Mouse (Mus musculus): ENCODE results near the gene Gm11562. TPM values are rescaled to one million over a fixed set of nuclear protein-coding genes. Genes with fewer than 3 reads are reported as not detected.
"Not testable (repeated sequence)": the region's sequence is repeated elsewhere in the genome, so short reads cannot be mapped to it uniquely, and the experiment has no call there.

Gm11562 gene
- total RNA-seq (2021), result not detected
- long read RNA-seq, experiment 1, result 0 reads
- long read RNA-seq, experiment 2, result 0 reads

DNA sequence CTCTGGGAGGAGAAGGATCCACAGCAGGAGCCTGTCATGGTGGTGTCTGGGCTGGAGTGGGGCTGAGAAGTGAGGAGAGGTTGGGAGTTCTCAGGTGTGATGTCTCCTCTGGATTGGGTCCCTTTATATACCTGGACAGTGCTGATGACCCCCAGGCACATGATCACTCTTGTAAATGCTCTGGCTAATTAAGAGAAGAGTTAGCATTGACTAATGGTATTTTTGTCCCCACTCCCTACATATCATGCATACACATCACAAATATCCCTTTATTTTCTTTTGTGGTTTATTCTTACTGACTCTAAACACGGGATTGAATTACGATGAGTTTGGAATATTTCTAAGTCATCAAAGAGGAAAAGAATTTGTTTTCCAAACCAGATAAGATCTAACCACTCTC, at the start of gene Gm11562:
Gene Gm11562 (minus strand): TSS at position 101 of the 400 bp plus-strand sequence.
- no peak for DNase-seq (ENCODE audit: low spot score)

DNA sequence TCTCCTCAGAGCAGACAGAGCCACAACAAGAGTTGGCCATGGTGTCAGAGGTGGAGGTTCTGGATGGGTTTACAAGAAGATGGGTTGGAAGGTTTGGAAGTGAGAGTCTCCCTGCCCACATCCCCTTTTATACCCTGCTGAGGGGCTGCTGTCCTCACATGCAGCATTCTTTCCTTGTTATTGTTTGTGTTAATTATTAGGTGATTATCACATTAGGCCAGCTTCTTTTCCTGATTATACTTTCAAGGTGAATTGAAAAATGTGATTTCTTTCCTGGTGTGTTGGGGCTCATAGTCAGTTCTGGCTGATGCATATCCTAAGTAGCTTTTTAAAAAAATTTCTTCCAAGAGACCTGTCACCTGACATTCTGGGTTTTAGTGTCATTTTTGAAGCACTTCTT, 45.6 kb upstream of the Gm11562 start, which contains the start of gene Krtap4-6:
Gene Krtap4-6 (minus strand): TSS at position 101 of the 400 bp plus-strand sequence.
- no peak for DNase-seq (ENCODE audit: low spot score)

DNA sequence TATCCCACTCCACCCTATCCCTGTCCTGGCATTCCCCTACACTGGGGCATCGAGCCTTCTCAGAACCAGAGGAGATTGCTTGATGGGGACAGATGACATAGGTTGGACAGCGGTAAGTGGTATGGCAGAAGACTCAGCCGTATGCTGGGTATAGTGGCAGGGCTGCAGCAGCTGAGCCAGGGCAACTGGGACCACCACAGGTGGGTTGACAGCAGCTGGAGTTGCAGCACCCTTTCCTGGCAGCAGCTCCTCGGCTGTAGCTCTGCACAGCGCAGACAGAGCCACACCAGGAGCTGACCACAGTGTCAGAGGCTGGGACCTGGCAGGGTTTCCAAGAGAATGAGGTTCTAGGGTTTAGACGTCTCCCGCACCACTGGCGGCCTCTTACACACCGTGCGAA, 42.6 kb upstream of the Gm11562 start:
- DNase-seq (ENCODE audit: low spot score), result no peak

DNA sequence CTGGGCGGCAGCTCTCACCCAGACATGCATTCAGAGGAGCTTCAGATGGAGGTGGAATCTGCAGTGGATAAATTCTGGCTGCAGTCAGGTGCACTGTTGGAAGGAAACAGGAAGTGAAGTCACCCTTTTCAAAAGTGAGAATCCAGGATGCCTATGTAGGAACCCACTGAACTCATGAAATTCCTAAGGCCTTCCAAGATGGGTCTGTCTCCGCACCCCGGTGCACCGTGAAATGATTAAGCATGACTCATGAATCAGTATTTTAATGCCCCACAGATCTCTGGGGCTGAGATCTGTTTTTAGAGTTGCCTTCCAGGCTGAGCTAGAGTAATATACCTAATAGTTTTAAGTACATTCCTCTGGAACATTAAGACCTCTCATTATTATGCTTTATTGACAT, 39.0 kb upstream of the Gm11562 start:
- no peak for DNase-seq (ENCODE audit: low spot score)

DNA sequence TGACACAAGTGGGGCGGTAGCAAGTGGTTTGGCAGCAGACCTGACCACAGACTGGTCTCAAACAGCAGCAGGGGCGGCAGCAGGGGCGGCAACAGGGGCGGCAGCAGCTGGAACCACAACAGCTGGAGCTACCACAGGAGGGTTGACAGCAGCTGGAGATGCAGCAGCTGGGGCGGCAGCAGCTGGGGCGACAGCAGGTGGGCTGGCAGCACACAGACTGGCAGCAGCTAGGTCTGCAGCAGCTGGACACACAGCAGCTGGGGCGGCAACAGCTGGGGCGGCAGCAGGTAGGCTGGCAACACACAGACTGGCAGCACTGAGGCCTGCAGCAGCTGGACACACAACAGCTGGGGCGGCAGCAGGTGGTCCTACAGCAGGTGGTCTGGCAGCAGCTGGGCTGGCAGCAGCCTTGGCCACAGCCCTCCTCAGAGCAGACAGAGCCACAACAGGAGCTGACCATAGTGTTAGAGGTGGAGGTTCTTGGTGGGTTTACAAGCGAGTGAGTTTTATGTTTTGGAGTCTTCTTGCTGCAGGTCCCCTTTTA, 38.3 kb upstream of the Gm11562 start, which contains the start of gene Gm11563:
Gene Gm11563 (minus strand): TSS at position 494 of the 544 bp plus-strand sequence.
- DNase-seq (ENCODE audit: low spot score), result not testable (repeated sequence)

DNA sequence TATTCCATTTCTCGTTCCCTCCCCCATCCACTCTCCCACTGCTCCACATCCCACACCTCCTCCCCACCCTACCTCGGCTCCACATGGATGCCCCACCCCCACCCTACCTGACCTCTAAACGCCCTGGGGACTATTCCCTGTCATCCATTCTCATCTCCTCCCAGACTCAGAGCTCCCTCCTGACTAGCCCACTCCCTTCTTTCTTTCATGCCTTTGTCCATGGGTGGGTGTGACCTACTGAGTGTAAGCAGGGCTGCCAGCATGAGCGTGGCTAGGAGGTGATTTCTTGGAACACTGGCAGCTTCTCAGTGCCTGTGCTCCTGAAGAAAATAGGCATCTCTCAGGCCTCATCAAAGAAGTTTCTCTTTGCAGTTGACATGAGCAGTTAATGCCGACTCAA, 36.8 kb upstream of the Gm11562 start:
- DNase-seq (ENCODE audit: low spot score), result no peak

DNA sequence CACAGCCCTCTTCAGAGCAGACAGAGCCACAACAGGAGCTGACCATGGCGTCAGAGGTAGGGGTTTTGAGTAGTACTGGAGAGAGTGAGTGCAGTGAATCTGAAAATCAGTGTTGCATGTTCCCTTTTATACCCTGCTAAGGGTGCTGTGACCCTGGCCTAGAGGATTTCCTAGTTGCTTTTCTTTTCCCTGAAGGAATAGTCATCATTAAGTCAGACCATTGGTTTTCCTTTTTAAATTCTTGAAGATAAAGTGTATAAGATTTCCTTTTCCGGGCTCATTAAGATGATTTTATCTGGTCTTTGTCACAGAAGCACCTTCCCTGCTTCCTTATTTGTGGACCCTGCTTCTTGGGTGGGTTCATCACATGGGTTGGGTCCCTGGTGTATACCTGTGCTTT, 29.9 kb upstream of the Gm11562 start, which contains the start of gene Gm11555:
Gene Gm11555 (minus strand): TSS at position 101 of the 400 bp plus-strand sequence.
- no peak for DNase-seq (ENCODE audit: low spot score)

DNA sequence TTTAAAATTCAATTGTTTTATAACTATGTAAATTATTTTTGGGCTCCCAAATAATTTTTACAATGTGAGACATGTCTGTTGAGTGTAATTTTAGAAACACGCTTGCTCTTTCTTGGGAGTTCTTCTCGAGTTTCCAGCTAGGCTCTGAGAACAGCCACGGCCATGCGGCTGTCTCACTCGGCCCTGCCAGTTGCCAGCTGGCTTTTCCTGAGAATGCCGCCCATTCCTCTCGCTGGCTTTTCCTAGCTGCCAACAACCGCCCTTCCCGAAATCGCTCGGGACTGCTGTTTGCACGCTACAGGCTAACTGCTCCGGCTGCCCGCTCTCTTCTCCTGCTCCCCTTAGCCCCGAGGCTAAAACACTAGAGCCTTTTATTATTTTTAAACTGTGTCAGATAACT, 26.2 kb upstream of the Gm11562 start:
- no peak for DNase-seq (ENCODE audit: low spot score)

DNA sequence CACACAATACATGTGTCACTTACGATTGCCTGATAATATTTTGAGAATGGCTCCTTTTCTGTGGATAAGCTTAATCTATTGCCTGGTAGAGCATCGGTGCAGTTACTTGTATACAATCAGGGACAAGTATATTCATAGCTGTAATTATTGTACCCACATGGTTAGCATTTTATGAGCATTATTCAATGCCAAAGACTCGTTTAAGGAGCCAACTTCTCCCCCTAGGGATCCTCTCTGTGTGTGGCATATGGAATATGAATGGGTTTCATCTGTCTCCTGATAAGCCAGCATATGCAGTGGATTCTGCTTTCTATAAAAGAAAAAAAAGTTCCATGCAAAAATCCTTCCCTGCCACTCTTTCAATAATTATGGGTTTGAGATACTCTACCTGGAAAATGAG, 24.1 kb upstream of the Gm11562 start:
- no peak for DNase-seq (ENCODE audit: low spot score)

DNA sequence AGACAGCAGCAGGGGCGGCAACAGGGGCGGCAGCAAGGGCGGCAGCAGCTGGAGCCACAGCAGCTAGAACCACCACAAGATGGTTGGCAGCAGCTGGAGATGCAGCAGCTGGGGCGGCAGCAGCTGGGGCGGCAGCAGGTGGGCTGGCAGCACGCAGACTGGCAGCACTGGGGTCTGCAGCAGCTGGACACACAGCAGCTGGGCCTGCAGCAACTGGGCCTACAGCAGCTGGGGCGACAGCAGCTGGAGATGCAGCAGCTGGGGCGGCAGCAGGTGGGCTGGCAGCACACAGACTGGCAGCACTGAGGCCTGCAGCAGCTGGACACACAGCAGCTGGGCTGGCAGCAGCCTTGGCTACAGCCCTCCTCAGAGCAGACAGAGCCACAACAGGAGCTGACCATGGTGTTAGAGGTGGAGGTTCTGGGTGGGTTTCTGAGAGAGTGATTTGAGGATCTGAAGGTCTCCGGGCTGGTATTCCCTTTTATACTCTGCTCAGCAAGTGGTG, 23.5 kb upstream of the Gm11562 start, which contains the start of gene Krtap4-7:
Gene Krtap4-7 (minus strand): TSS at position 455 of the 505 bp plus-strand sequence.
- not testable (repeated sequence) for DNase-seq (ENCODE audit: low spot score)

DNA sequence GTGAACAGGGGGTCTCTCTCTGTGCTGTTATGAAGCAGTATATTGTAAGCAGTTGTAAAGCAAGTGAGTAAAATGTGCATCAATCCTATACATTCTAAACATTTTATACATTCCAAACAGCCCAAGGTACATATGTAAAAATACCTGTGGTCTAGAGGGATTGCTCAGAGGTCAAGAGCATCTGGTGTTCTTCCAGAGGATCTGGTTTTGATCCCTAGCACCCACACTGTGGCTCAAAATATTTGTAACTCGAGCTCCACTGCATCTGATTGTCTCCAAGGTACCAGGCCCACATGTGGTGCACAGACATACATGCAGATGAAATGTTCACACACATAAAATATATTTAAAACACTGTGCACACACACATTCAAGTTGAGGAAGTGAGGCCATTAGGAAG, 20.7 kb upstream of the Gm11562 start:
- DNase-seq (ENCODE audit: low spot score), result no peak

DNA sequence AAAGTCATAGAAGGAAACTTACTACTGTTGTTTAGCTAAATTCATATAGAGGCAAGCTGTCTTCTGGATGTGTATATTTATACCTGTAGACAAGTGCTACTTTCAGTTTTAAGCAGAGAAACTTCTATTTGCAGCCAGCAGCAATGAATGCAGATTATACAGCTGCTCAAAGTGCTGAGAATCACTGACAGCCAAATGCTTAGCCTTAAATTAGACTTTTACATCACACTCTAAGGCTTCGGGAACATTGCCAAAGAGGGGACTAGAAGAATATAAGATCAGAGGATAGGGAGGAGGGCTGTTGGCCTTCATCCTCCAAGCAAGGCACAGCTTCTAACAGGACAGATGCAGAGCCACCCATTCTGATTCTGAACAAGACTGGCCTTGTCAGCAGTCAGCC, 16.9 kb upstream of the Gm11562 start:
- no peak for DNase-seq (ENCODE audit: low spot score)

DNA sequence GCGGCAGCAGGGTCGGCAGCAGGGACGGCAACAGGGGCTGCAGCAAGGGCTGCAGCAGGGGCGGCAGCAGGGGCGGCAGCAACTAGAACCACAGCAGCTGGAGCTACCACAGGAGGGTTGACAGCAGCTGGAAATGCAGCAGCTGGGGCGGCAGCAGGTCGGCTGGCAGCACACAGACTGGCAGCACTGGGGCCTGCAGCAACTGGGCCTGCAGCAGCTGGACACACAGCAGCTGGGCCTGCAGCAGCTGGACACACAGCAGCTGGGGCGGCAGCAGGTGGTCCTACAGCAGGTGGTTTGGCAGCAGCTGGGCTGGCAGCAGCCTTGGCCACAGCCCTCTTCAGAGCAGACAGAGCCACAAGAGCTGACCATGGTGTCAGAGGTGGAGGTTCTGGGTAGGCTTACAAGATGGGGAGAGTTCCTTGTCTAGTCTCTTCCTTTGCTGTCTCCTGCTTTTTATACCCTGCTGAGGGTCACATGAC, 14.5 kb upstream of the Gm11562 start, which contains the start of gene Krtap4-2:
Gene Krtap4-2 (minus strand): TSS at position 432 of the 482 bp plus-strand sequence.
- no peak for DNase-seq (ENCODE audit: low spot score)

DNA sequence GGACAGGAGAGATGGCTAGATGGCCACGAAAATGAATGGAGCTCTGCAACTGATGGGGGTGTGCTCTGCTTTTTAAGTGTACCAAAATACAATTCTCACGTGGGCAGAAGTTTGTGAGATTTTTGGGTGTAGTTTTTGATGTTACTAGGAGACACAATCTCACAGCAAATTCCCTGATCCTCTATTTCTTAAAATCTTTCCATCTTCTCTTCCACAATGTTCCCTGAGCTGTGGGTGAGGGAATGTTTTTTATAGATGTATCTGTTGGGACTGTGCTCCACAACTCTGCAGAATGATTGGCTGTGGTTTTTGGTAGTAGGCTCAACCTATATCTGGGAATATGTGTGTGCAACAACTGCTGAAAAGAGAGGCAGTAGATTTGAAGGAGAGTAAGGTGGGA, 13.1 kb upstream of the Gm11562 start:
- no peak for DNase-seq (ENCODE audit: low spot score)

DNA sequence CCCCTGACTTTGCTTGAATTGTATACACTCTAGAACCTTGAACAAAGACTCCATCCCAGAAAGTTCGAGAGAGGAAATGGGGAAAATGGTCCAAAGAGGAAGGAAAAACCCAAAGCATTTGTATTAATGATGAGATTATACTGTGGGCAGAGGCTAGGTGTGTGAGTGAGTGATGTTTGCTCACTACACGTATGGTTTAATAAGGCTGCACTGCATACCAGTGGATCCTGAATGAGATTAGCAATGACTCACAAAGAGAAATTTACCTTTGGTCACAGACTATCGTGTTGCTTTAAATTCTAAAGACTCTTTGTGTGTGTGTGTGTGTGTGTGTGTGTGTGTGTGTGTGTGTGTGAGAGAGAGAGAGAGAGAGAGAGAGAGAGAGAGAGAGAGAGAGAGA, 10.7 kb upstream of the Gm11562 start:
- DNase-seq (ENCODE audit: low spot score), result no peak

DNA sequence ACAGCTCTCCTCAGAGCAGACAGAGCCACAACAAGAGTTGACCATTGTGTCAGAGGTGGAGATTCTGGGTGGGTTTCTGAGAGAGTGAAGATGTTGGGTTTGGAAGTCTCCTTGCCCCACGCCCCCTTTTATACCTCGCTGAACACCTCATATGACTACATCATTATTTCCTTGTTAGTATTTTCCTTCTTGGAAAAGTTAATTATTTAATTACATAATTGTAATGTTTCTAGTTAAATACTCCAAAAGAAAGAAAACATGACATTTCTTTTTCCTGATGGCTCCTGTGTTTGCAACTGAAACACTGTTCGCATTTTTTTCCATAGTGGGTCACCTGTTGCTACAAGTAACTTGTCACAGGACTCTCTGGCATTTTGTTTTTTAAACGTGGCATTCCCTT, 7.9 kb upstream of the Gm11562 start, which contains the start of gene Krtap4-1:
Gene Krtap4-1 (minus strand): TSS at position 101 of the 400 bp plus-strand sequence.
- DNase-seq (ENCODE audit: low spot score), result no peak

DNA sequence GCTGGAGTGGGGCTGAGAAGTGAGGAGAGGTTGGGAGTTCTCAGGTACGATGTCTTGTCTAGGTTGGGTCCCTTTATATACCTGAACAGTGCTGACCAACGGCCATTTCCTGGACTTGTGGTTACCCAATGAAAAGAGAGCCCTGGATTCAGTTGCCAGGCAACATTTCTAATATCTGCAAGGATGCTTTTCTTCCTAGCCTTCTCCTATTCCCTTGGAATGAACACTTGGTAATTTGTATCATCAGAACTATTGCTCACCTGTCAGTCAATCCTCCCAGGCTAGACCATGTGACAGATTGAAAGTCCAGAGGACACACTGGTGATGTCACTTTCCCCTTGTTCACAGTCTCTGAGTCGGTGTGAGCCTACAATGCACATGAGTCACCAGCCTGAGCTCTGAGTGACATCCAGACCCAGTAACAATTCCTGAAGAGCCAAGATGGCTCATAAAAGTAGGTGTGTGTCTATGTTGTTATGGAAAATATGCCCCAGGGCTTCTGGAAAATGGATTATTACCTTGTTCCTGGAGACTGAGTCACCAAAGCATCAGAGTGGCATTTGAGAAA, 5.4 kb downstream of the Gm11562 start, which contains the start of gene Krtap2-4:
Gene Krtap2-4 (minus strand): TSS at position 51 of the 568 bp plus-strand sequence.
- DNase-seq (ENCODE audit: low spot score), result no peak

DNA sequence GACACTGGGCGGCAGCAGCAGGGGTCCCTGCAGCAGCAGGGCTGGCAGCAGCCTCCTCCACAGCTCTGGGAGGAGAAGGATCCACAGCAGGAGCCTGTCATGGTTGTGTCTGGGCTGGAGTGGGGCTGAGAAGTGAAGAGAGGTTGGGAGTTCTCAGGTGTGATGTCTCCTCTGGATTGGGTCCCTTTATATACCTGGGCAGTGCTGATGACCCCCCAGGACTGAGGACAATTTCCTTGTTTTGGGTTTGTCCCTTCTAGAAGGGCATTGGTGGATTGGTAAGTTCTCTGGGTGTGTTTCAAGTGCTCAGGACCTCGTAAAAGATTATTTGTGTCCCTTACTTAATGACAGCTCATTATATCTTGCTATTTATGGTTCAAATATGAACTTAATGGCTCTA, 10.1 kb downstream of the Gm11562 start, which contains the start of gene Gm11937:
Gene Gm11937 (minus strand): TSS at position 101 of the 400 bp plus-strand sequence.
- not testable (repeated sequence) for DNase-seq (ENCODE audit: low spot score)

DNA sequence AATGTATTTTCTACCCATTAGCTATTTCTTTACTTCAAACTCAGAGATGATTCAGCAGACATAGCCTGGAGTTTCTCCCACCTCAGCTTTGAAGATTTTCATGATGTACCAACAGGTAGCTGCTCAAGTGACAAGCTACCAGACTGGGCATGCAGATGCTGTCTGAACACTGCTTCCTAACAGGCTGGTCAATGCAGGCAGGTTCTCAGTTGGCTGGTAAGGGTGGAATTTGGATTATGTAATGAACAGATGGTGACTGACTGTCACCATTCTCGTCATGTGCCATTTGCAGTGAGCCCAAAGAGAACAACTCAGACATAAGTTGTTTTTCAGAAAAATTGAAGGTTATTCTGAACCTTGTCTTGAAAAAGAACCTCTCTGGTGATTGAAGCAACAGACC, 11.1 kb downstream of the Gm11562 start:
- no peak for DNase-seq (ENCODE audit: low spot score)

DNA sequence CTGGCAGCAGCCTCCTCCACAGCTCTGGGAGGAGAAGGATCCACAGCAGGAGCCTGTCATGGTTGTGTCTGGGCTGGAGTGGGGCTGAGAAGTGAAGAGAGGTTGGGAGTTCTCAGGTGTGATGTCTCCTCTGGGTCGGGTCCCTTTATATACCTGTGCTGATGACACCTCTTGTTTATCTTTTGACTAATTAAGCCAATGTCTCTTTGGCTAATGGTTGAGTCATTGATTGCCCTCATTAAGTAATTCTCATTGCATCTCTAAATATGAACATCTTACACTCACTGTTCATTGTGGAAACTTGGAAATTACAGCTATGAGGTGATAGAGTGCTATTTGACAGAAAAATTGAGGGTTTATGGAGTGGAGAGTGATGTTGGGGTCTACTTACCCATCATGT, 17.0 kb downstream of the Gm11562 start, which contains the start of gene Gm11938:
Gene Gm11938 (minus strand): TSS at position 101 of the 400 bp plus-strand sequence.
- DNase-seq (ENCODE audit: low spot score), result not testable (repeated sequence)

DNA sequence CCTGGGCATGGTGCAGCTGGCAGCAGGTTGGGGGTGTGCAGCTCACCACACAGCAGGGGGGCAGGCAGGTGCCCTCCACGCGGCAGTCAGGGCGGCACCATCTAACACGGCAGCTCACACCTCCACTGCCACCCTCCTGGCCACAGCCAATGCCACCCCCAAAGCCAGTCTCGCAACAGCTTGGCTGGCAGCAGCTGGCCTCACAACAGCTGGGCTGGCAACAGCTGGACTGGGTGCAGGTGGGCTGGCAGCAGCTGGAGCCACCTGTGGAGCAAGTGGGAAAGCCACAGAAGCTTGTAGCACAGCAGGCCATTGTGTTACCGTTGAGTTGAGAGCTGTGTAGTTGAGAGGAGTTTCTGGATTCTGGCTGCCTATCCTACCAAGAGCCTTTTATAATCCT, 22.5 kb downstream of the Gm11562 start, which contains the start of gene Krtap9-3:
Gene Krtap9-3 (minus strand): TSS at position 364 of the 400 bp plus-strand sequence.
- not testable (repeated sequence) for DNase-seq (ENCODE audit: low spot score)

DNA sequence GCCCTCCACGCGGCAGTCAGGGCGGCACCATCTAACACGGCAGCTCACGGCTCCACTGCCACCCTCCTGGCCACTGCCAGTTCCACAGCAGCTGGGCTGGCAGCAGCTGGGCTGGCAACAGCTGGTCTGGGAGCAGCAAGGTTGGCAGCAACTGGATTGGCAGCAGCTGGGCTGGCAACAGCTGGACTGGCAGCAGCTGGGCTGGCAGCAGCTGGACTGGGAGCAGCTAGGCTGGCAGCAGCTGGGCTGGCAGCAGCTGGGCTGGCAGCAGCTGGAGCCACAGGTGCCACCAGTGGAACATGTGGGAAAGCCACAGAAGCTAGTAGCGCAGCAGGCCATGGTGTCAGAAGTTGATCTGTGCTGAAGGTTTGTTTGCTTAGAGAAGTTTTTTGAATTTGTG, 29.3 kb downstream of the Gm11562 start, which contains the start of gene Krtap1-3:
Gene Krtap1-3 (minus strand): TSS at position 359 of the 400 bp plus-strand sequence.
- no peak for DNase-seq (ENCODE audit: low spot score)
